Mouse (Mus musculus) hindlimb bud, embryonic 11.5 days (tissue): ENCODE data around the gene 2010300C02Rik.
"Not testable (repeated sequence)": the region's sequence is repeated elsewhere in the genome, so short reads cannot be mapped to it uniquely, and the experiment has no call there.

ENCODE experiments used
- DNase-seq: peaks from one replicate; pipeline ENCODE4 v3.0.0-alpha.2; 2012; ENCODE audit warnings: low read depth, low spot score; ENCODE audit errors: extremely low spot score

2010300C02Rik gene

DNA sequence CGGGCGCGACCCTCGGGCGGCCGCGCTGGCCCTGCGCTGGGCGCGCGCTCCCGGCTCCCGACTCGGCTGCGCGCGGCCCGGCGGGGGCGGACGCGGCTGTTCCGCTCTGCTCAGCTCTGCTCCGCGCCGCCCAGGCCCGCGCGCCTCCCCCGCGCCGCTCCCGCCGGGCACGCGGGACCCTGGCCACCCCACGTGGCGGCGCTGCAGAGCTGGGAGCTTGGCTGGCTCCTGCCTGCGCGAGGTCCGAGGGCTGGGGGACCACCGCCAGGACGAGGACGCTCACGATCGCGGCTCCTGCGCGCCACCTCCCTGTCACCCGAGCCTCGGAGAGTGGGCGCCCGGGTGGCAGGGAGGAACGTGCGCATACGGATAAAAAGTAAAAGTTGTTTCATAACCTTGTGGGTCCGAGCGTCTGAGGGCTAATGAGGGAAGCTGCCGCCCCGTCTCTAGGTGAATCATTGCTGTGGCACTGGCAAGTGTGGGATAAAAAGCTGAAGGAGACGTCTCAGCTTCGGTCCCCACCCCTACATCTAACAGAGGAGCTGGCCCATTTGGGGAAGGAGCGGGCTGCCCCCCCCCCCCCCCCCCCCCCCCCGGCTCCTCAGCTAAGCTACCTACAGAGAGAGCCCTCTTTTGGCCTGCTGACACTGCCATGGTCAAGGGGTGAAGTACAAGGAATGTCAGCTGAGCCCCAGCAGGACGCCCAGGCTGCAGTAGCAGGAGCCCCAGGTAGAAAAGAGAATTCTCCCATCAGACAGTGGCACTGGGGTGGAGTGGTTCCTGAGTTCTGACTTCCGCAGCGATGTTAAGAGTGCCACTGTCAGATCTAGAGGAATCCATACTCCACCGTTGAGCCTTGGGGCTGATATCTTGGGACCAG lies at the start of gene 2010300C02Rik:
Gene 2010300C02Rik, minus strand, starts transcription at position 325 of the 880 bp plus-strand sequence.
- no peak for DNase-seq

GRCm38 (mm10) chr1:37759407-37759806 lies 39.5 kb upstream of the 2010300C02Rik start:
- DNase-seq: no peak

DNA sequence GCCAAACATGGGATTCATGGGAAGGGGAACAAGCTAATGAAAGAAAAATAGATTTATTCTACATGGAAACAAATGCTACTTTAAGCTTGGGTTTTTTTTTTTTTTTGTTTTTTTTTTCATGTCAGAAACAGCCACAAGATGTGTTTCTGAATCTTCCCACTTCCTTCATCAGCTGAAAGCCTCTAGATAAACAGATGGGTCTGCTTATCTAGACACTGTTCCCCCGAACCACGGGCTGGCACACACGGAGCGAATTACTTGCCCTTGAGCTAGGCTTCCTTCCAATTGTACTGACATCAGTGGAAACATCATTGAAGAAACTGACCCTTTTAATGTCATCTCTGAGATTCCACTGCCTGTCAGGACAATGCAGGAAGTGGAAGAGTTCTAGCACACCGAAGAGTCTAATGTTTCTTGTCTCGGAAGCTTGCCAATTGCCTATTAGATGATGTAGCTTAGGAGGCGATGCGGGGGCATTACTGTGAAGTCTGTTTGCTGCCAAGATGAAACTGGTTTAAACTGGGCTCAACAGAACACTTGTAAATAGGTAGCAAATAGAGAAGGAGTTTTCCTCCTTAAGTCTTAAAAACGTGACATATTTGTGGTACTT lies 24.9 kb upstream of the 2010300C02Rik start:
- no peak for DNase-seq

GRCm38 (mm10) chr1:37742602-37743270 lies 22.9 kb upstream of the 2010300C02Rik start:
- no peak for DNase-seq

DNA sequence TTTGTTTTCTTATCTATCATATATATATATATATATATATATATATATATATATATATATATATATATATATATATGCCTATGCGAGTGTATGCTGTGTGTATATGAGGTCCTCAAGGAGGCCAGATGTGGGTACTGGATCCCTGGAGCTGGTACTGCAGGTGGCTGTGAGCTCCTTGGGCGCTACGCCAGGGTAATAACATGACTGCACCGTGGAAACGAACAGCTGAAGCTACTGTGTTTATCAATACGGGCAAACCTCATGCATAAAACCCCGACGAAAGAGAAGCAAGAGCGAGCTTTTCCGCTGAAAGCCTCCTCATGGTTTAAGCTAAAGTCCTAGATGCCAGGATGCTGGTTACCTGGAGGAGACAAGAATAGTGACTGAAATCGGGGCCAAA lies 22.2 kb upstream of the 2010300C02Rik start:
- no peak for DNase-seq

DNA sequence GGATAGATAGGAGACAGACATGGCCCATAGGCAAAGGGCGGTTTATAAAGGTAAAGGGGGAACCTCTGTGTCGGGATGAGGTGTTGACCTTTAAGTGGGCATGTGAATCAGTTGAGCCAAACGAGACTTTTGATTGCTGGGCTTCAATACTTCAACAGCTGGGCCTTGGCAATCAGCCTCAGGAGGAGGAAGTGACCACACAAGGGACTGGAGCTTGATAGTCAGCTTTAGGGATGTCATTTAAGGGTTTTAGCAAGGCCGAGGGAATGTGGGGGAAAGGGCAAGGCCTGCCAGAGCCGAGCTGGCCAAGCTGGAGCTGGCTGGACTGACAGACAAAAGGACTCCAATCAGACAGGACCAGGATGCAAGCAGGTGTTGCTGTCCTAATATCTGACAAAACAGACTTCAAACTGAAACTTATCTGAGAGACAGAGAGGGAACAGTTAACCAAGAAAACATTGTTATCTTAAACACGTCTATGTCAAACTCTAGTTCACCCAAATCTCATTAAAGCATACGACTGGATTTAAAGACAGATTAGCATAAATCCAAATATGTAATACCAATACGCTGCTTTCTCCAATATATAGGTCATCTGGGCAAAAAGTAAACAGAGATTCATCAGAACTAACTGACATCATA lies 20.4 kb upstream of the 2010300C02Rik start:
- no peak for DNase-seq

- DNase-seq: no peak
These were observed 19.0 kb upstream of the 2010300C02Rik start for GRCm38 (mm10) chr1:37738895-37739294.

GRCm38 (mm10) chr1:37737045-37737444 lies 17.2 kb upstream of the 2010300C02Rik start:
- DNase-seq: no peak

- no peak for DNase-seq
These were observed 16.0 kb upstream of the 2010300C02Rik start for GRCm38 (mm10) chr1:37735932-37736331.

- no peak for DNase-seq
These were observed 15.0 kb upstream of the 2010300C02Rik start for GRCm38 (mm10) chr1:37734841-37735240.

DNA sequence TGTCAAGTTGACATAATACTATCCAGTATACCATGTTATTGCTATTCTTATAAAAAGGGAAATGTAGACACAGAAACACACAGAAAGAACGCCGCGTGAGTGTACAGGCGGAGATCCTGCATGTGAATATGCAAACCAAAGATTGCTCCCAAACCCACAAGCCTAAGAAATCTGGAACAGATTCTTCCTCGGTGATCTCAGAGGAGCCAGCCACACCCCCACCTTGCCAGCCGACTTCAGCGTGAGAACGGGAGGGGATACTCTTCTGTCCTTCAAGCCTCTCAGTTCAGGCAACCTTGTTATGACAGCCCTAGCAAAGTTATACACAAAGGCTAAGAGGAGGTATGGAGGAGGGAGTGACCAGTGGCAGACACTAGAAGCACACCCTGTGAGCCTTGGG lies 9.5 kb upstream of the 2010300C02Rik start:
- no peak for DNase-seq

- no peak for DNase-seq
These were observed 8.2 kb upstream of the 2010300C02Rik start for GRCm38 (mm10) chr1:37728053-37728452.

DNA sequence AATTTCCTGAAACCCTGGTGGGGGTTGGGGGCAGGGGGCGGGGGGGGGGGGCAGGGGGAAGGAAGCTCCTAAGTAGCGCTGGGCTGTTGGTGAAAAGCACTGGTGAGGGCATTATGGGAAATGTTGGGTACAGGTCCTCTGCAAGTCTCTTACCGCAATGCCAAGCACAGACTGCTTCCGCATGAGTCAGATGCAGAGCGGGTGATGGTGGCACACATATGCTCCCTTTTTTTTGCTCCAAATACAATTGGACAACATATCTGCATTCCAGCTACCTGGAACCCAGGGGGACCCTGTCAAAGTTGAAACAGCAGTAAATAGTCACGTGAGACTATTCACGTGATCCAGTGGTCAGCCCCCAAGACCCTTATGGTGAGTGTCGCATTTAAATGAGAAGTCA lies 7.3 kb upstream of the 2010300C02Rik start:
- no peak for DNase-seq

- no peak for DNase-seq
These were observed 6.5 kb upstream of the 2010300C02Rik start for GRCm38 (mm10) chr1:37726426-37726825.

- no peak for DNase-seq
These were observed 6.0 kb upstream of the 2010300C02Rik start for GRCm38 (mm10) chr1:37725880-37726279.

GRCm38 (mm10) chr1:37721092-37721491 lies 1.2 kb upstream of the 2010300C02Rik start:
- DNase-seq: no peak

GRCm38 (mm10) chr1:37719030-37719723 lies 708 bp downstream of the 2010300C02Rik start:
- DNase-seq: no peak

GRCm38 (mm10) chr1:37718516-37718915 lies 1.4 kb downstream of the 2010300C02Rik start:
- DNase-seq: no peak

DNA sequence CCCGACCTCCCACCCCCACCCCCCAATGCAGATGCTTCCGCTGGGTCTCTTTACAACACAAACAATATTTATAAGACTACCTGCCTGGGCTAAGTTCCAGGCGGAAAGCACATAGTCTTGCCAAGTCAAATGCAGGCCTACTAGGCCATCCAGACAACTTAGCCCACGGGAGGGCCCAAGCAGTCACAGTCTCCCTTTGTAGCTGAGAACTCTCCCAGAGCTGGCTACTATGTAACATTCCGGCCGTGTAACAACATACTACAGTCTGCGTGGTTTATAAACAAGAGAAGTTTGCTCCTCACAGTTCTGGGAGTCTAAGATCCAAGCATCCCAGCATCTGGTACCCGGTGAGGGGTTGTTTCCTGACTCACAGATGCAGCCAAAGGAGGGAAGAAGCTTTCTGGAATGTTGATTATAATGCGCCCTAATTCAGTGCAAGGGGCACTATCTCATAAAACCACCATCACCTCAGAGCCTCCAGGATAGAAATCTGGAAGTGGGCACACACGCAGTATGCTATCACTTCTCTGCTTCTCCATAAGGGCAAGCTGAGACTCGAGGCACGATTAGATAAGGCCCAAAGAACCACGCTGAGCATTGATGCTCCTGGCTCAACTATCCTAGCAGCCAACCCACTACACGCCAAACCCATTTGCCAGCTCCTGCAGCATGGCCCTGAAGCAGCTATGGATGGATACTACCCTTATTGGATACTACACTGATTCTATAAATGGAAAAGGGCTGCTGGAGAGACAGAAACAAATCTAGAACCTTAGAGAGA lies 2.3 kb downstream of the 2010300C02Rik start:
- no peak for DNase-seq

DNA sequence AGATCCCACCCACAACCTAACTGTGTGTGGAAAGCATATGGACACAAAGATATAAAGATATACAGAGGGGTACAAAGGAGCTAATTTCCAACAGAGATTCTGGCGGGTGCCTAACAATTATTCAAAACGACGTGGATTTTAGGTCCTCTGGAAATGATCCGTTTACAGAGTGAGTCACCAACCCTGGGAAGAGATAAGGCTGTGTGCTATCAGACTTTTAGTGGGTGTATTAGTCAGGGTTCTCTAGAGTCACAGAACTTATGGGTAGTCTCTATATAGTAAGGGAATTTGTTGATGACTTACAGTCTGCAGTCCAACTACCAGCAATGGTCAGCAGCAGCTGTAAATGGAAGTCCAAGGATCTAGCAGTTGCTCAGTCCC lies 7.5 kb downstream of the 2010300C02Rik start:
- not testable (repeated sequence) for DNase-seq
